Mouse (Mus musculus): ENCODE data around the gene Ptprd.

The Ptprd gene

GRCm38 (mm10) chr4:76660146-76660545 is 1551.6 kb downstream of the Ptprd start:
- in situ Hi-C loops (cut with MboI, MseI): no loop called here

GRCm38 (mm10) chr4:76656734-76657133 is 1555.0 kb downstream of the Ptprd start:
- in situ Hi-C loops (cut with MboI, MseI): no loop called here

GRCm38 (mm10) chr4:76652971-76653370 is 1558.8 kb downstream of the Ptprd start:
- in situ Hi-C loops (cut with MboI, MseI): no loop called here

GRCm38 (mm10) chr4:76621740-76622139 is 1590.0 kb downstream of the Ptprd start:
- in situ Hi-C loops (cut with MboI, MseI): no loop called here

- in situ Hi-C loops (cut with MboI, MseI): loop anchor here in 1 of 2 experiments (5.0 kb wide), 1 partner anchor 1669 kb away; no protein-coding TSS in a partner anchor
Measured at GRCm38 (mm10) chr4:76616614-76617013, 1595.1 kb downstream of the Ptprd start.

GRCm38 (mm10) chr4:76608246-76608645 is 1603.5 kb downstream of the Ptprd start:
- in situ Hi-C loops (cut with MboI, MseI): no loop called here

- in situ Hi-C loops (cut with MboI, MseI): no loop called here
Measured at GRCm38 (mm10) chr4:76606808-76607207, 1605.0 kb downstream of the Ptprd start.

- in situ Hi-C loops (cut with MboI, MseI): no loop called here
Measured at GRCm38 (mm10) chr4:76590722-76591121, 1621.0 kb downstream of the Ptprd start.

- in situ Hi-C loops (cut with MboI, MseI): no loop called here
Measured at GRCm38 (mm10) chr4:76583025-76583424, 1628.7 kb downstream of the Ptprd start.

GRCm38 (mm10) chr4:76566006-76566405 is 1645.8 kb downstream of the Ptprd start:
- in situ Hi-C loops (cut with MboI, MseI): no loop called here

GRCm38 (mm10) chr4:76541769-76542168 is 1670.0 kb downstream of the Ptprd start:
- in situ Hi-C loops (cut with MboI, MseI): no loop called here

GRCm38 (mm10) chr4:76532926-76533325 is 1678.8 kb downstream of the Ptprd start:
- in situ Hi-C loops (cut with MboI, MseI): no loop called here

GRCm38 (mm10) chr4:76525281-76525680 is 1686.5 kb downstream of the Ptprd start:
- in situ Hi-C loops (cut with MboI, MseI): no loop called here

GRCm38 (mm10) chr4:76503279-76503601 is 1708.5 kb downstream of the Ptprd start:
- in situ Hi-C loops (cut with MboI, MseI): no loop called here

GRCm38 (mm10) chr4:76502575-76503278 is 1709.0 kb downstream of the Ptprd start:
- in situ Hi-C loops (cut with MboI, MseI): no loop called here

- in situ Hi-C loops (cut with MboI, MseI): no loop called here
Measured at GRCm38 (mm10) chr4:76485848-76486247, 1725.9 kb downstream of the Ptprd start.

- in situ Hi-C loops (cut with MboI, MseI): no loop called here
Measured at GRCm38 (mm10) chr4:76468366-76469100, 1743.2 kb downstream of the Ptprd start.

- in situ Hi-C loops (cut with MboI, MseI): no loop called here
Measured at GRCm38 (mm10) chr4:76464682-76465081, 1747.1 kb downstream of the Ptprd start.

- in situ Hi-C loops (cut with MboI, MseI): no loop called here
Measured at GRCm38 (mm10) chr4:76461336-76461735, 1750.4 kb downstream of the Ptprd start.

- in situ Hi-C loops (cut with MboI, MseI): no loop called here
Measured at GRCm38 (mm10) chr4:76460556-76460955, 1751.2 kb downstream of the Ptprd start.

- in situ Hi-C loops (cut with MboI, MseI): loop anchor here in 1 of 2 experiments (10.0 kb wide), 2 partner anchors 1125 to 1205 kb away; no protein-coding TSS in a partner anchor
Measured at GRCm38 (mm10) chr4:76459621-76460020, 1752.1 kb downstream of the Ptprd start.

GRCm38 (mm10) chr4:76452286-76452685 is 1759.5 kb downstream of the Ptprd start:
- in situ Hi-C loops (cut with MboI, MseI): loop anchor here in 1 of 2 experiments (10.0 kb wide), 2 partner anchors 1117 to 1197 kb away; no protein-coding TSS in a partner anchor
